Mouse (Mus musculus): ENCODE measurements around the gene Cavin1.
A peak's percentile ranks its signal among the peaks of the same experiment; 100 is the strongest.
"Not testable (repeated sequence)": the region's sequence is repeated elsewhere in the genome, so short reads cannot be mapped to it uniquely, and the experiment has no call there.

Cavin1 gene

DNA sequence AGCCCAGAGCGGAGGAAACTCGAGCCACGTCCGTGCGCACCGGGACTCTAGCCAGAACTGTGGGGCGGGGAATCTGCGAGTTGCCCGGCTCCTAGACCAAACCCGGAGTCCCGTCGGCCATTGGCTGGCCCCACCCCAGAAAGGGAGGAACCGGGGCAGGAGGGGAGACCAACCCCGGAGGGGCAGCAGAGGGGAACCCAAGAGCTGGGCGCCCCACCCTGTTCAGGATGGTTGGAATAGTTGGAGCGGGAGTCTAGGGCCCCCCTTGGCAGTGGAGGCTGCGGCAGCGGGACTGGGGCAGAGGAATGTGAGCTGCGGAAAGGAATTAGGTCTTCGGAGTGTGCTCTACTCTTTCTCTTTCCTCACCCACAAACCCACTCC, at the start of gene Cavin1:
Cavin1 (minus strand) TSS at position 331 of the 381 bp plus-strand sequence.
- peak; percentile 99 for DNase-seq

DNA sequence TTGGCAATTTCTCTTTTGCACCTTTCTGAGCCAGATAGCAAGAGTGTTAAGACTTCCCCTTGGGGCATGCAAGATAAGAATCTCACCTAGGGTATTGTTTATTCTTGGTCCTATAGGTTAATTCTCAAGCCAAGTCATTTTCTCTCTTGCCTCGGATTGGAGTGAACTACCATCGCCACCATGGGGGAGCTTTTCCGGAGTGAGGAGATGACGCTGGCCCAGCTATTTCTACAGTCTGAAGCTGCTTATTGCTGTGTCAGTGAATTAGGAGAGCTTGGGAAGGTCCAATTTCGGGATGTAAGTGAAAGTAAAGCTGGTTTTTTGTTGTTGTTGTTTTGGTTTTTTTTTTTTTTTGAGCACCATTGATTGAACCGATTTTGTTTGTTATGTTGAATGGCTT, 41.0 kb upstream of the Cavin1 start:
- no peak for DNase-seq

- DNase-seq: peak; percentile 22
Observed at GRCm38 (mm10) chr11:101009888-101010784, 39.4 kb upstream of the Cavin1 start.

DNA sequence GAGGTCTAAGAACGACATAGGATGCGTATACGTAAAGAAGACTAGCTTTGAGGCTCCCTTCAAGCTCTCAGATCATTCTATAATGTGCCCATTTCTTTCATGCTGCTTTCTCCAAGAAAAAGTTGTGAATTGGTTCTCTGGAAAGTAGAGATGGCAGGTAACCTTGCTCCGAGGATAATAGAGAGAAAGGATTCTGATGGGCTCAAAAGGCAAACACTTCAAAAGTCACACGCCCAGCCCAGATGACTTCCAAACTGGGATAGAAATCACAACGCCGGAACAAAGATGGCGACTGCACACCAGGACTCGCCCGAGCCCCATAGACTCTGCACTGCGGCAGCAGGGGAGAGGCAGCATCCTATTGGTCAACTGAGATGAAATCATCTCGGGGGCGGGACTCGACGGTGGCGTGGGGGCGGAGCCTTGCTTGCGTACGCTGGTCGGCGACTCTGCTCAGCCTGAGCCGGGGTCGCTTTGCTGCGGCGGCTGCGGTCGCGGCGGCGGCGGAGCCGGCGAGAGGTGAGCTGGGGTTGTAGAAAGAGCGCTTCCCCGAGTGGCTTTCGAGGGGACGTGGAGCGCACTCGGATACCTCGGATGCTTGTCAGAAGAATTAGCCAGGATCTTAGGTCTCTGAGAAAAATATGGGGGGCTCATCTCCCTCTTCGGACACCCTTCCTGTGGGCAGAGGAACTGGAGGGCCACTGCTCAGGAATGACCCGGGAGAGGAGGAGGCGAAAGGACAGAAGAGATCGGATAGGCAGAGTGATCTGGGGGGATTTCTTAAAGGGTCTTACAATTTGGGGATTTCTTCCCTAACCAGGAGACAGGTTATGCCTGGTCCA, 38.6 kb upstream of the Cavin1 start, which contains the start of gene Atp6v0a1:
Atp6v0a1 (plus strand) TSS at position 407 of the 842 bp plus-strand sequence.
- peak; percentile 98 for DNase-seq

DNA sequence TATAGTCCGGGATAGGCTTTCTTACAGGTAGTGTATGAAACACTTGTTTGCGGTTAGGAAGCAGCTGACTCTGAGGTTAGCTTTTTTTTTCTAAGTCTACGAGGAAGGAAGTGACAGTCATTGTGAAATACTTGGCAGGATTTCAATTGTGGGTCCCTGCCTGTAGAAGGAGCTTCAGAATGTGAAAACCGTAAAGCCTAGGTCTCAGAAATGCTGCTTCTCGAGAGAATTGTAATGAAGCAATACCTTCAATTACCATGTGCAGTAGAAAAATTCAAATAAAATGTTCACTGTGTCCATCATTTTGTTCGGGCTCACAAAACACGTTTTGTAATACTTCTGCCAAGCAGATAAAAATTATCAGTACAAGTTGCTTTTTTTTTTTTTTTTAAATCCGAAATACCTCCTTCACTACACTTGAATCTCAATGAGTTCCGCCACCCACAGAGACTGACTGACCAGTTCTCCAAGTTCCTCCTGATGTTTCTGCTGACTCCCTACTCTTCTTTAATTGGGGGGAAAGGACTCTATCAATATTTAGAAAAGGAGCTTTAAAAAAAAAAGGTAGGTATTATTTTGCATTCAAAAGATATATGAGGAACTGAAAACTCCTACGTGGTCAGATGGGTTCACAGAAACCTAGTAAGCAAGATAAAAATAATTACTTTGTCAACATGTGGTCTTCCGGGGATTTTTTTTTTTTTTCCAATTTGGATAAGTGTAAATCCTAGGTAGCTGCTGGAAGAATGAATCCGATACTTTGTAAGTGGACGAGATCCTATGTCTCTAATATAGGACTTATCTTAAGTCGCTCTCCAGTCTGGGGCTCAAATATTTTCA, 37.7 kb upstream of the Cavin1 start:
- peak; percentile 60 for DNase-seq

DNA sequence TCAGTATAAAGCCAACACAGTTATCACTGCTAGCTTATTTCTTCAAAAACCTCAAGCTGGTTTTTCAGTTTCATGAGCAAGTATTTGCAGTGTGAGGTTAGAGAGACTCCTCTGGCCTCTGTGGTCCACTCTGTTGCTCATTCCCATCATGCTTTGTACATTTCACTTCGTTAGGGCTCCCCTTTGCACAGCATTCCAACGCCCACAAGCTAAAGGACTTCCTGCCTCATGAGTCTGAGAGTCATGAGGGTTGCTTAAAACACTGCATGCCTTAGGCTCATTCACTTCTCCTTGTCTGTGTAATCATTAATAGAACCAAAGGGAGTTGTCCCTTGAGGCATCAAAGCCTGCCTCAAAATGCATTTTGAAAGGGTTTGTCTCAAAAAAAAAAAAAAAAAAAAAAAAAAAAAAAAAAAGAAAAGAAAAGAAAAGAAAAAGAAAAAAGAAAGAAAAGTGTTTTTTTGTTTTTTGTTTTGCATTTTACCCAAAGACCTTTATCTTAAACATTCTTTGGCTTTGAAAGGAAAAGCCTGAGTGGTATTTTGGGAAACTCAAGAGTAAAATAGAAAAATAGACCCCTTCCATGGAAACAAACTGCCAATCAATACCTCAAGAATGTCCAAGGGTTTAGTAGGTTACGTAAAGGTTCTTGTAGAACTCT, 32.5 kb upstream of the Cavin1 start:
- DNase-seq: peak; percentile 26

- DNase-seq: not testable (repeated sequence)
Observed at GRCm38 (mm10) chr11:101001875-101002552, 31.3 kb upstream of the Cavin1 start.

DNA sequence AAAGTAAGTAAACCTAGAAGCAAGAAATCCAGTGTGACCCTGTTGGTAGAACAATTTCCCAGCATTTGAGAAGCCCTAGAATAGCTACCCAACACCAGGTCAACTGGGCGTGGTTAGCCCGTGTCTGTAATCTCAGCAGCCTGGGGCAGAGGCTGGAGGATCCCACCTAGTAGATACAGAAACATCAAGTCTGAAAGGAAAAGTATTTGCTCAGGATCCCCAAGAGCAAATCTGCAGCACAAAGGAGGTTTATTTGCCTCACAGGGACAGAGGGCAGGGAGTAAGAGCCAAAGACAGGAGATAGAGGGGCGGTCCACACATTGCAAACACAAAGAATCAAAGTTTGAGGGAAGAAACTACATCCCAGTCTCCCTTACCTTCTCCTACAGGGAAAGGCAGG, 28.6 kb upstream of the Cavin1 start:
- DNase-seq: no peak

DNA sequence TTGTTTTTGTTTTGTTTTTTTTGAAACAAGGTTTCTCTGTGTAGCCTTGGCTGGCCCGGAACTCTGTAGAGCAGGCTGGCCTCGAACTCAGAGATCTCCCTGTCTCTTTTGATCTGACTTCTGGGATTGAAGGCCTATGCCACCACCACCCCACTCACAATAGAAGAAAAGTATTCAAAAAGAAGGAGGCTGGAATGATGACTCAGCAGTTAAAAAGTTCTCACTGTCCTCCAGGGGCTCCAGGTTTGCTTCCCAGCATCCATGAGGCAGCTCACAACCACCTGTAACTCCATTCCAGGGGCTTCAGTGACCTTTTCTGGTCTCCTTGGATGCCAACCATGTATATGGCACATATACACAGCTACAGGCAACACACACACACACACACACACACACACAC, 28.1 kb upstream of the Cavin1 start:
- DNase-seq: no peak

- no peak for DNase-seq
Observed at GRCm38 (mm10) chr11:100996501-100996900, 25.8 kb upstream of the Cavin1 start.

GRCm38 (mm10) chr11:100994655-100995054, 24.0 kb upstream of the Cavin1 start:
- no peak for DNase-seq

GRCm38 (mm10) chr11:100994233-100994632, 23.5 kb upstream of the Cavin1 start:
- no peak for DNase-seq

GRCm38 (mm10) chr11:100993437-100993836, 22.8 kb upstream of the Cavin1 start:
- DNase-seq: no peak

DNA sequence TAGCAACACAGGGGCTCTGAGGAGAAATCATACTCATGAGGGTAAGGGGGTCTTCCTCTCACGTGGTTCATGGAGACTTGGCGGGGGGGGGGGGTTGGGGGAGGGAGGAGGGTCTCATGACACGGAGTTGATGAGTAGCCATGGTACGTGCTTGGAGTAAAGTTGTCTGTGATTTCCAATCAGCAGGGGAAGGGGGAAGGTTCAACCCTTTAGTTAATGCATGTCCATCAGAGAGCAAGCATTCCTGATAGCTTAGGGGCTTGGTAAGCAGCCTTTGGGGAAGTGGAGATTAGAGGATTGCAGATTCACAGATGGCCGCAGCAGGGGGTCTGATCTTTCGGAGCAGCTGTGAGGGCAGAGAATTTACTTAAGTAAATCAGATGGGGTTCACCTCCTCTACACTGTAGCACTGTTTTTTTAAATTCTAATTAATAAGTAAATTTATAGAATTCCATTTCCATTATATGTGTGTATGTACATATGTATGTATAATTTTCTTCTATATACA, 20.4 kb upstream of the Cavin1 start:
- DNase-seq: no peak

DNA sequence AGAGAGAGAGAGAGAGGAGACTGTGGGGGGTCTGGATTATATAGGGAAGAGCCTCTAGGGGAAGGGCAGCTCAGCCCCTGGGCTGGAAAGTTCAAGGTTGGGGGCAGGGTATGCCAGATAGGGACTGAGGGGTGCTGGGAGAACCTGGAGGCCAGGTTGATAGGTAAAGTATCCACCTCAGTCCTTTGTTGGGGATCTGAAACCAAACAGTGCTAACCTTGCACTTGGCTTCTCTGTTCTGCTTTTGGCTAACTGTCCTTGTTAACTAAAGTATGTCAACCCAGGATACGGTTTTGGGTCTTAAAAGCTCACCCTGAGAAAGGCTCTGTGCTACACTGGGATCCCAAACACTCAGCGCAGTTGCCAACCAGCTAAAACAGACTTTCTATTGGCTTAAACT, 19.0 kb upstream of the Cavin1 start:
- no peak for DNase-seq

DNA sequence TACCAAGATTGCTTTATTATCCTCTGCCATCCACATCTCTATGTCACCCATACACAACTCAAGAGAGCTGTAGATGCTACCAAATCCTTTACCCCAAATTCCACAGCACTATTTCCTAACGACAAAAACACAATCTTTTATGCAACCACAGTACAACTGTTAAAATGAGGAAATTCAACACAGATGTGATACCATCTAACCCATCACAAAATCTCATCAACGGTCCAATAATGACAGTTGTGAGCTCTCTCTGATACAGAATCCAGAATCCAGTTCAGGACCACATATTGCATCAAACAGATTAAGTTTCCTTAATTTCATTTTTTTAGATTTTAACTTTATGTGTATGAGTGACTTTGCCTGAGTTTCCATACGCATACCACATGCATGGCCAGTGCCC, 18.0 kb upstream of the Cavin1 start:
- DNase-seq: no peak

DNA sequence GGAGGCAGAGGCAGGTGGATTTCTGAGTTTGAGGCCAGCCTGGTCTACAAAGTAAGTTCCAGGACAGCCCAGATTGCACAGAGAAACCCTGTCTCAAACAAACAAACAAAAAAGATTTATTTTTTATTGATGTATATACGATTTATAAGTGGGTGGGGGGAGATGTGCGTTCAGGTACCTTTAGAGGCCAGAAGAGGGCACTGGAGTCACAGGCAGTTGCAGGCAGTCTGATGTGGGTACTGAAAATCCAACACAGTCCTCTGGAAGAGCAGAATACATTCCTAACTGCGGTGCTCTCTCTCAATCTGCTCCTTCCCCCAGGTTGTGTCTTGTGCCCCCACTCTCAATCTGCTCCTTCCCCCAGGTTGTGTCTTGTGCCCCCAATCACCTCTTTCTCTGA, 14.9 kb upstream of the Cavin1 start:
- no peak for DNase-seq

DNA sequence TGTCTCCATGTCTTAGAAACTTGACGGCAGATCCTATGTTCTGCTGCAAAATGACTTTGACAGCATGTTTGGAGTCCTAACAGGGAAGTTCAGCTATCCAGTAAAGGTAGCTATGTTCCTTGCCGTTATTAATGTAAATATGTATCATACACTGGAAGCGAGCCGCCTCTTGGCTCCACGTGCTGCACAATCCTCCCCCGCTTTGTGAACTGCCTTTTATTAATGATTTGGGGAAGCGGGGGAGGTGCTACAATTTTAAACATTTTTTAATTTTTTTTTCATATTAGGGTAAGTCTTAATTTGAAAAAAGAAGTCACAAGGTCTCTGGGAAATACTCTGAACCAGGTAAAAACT, 13.1 kb upstream of the Cavin1 start:
- no peak for DNase-seq

DNA sequence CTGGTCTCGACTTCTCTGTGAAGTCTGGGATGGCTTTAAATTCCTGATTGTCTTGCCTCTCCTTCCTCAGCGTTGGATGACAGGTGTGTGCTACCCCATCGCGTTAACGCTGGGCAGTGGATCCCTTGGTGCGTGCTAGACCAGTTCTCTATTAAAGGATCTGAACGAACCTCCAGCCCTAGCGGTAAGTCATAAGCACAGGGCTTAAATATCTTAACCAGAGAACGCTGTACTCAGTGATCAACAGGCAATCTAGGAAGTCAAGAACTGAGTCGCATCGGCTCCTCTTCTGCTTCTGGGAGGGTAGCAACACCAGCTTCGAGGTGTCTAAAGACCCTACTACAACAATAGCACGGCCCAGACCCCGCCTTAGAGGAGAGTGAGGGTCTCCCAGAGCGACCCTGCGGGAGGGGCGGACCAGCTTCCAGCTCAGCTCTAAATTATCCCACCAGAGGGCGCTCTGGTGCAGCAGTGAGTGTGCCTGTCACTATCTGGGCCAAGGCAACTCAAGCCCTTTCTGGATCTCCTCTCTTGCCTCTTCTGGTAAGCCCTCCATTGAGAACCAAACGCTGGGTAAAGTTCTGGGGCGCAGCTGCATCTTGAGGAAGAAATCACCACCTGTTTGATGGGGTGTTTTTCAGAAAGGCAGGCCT, 12.6 kb upstream of the Cavin1 start:
- peak; percentile 93 for DNase-seq

- DNase-seq: no peak
Observed at GRCm38 (mm10) chr11:100982087-100982486, 11.4 kb upstream of the Cavin1 start.

- DNase-seq: no peak
Observed at GRCm38 (mm10) chr11:100981236-100981635, 10.5 kb upstream of the Cavin1 start.
